Mouse (Mus musculus) kidney, embryonic 14.5 days (tissue): ENCODE results near the gene Tsr3. TPM values are rescaled to one million over a fixed set of nuclear protein-coding genes. Genes with fewer than 3 reads are reported as not detected.
A peak's percentile ranks its signal among the peaks of the same experiment; 100 is the strongest.

Source experiments
- ATAC-seq: fragments of 200-750 bp; cut with Nextera tagmentation; 2 replicates; pipeline ENCODE4 v1.8.0; 2017; ENCODE audit warnings: moderate number of reproducible peaks, mild to moderate bottlenecking, moderate TSS enrichment, moderate library complexity; ENCODE audit not compliant: low FRiP score, low TSS enrichment
- H3K27ac ChIP-seq: fragments of 300-500 bp; sonication (generic); 2 replicates; pipeline ENCODE4 v1.5.1; 2014; ENCODE audit warnings: low read depth, mild to moderate bottlenecking, low read length, moderate library complexity, mixed read lengths
- H3K27me3 ChIP-seq: fragments of 300-500 bp; sonication (generic); 2 replicates; pipeline ENCODE4 v1.6.1; 2014; ENCODE audit warnings: mild to moderate bottlenecking, low read length; ENCODE audit not compliant: control insufficient read depth, insufficient read depth
- H3K36me3 ChIP-seq: fragments of 300-500 bp; sonication (generic); 2 replicates; pipeline ENCODE4 v1.6.1; 2014; ENCODE audit warnings: low read length, mixed read lengths; ENCODE audit not compliant: control insufficient read depth, insufficient read depth
- H3K4me1 ChIP-seq: fragments of 300-500 bp; sonication (generic); 2 replicates; pipeline ENCODE4 v1.6.1; 2014; ENCODE audit warnings: low read length, mixed read lengths; ENCODE audit not compliant: control insufficient read depth, insufficient read depth
- H3K4me2 ChIP-seq: fragments of 300-500 bp; sonication (generic); replicated peaks from 2 replicates; pipeline ENCODE4 v1.6.1; 2014; ENCODE audit warnings: low read depth, mild to moderate bottlenecking, low read length
- H3K4me3 ChIP-seq: fragments of 300-500 bp; sonication (generic); 2 replicates; pipeline ENCODE4 v1.5.1; 2014; ENCODE audit warnings: mild to moderate bottlenecking, low read length
- H3K9ac ChIP-seq: fragments of 300-500 bp; sonication (generic); 2 replicates; pipeline ENCODE4 v1.6.1; 2014; ENCODE audit warnings: low read depth, mild to moderate bottlenecking, low read length, moderate library complexity
- H3K9me3 ChIP-seq: fragments of 300-500 bp; sonication (generic); 2 replicates; pipeline ENCODE4 v1.6.1; 2016; ENCODE audit warnings: low read length; ENCODE audit not compliant: control insufficient read depth
- WGBS: fragments of 180-500 bp; shearing (Covaris S2); extraction: QIAGEN DNeasy Blood & Tissue Kit; methylation state at CpG from one replicate; pipeline ENCODE4 v1.1.7; 2014; 5-methylcytosine and 5-hydroxymethylcytosine counted together
- polyA plus RNA-seq: library from polyadenylated mRNA; unstranded; fragments of >200 nt; fragmentation: Nextera tagmentation; extraction: Ambion mirVana; gene quantifications from 2 replicates; pipeline ENCODE4 v1.2.1, GENCODE M21; 2014

Gene Tsr3
- polyA plus RNA-seq, 1 experiment from 2014 or later, result 48.9 TPM

DNA sequence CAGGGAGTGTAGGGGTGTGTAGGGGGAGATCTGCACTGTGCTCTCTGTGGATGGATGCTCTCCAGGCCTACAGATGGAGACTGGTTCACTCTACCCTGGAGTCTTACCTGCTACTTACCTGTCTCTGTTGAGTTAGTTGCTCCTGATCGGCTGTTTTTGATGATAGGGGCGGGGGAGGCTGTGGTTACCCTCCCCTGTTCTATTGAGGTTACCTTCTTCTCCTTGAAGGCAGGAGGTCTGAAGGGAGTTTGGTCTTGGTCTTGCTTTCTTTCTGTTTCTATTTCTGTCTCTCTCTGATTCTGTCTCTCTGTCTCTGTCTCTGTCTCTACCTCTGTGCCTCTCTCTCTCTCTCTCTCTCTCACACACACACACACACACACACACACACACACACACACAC, 15.1 kb downstream of the Tsr3 start:
- Histone ChIP-seq H3K36me3 (peaks cover 15% of the 10 kb centered on the region), H3K27me3 (peaks cover 21% of the 10 kb centered on the region), H3K9ac (no peak overlapping the region), H3K4me1 (peaks cover 9% of the 10 kb centered on the region), H3K9me3 (no peaks in the 10 kb centered on the region), H3K4me3 (no peak overlapping the region), H3K27ac (no peak overlapping the region), H3K4me2 (no peak overlapping the region)
- 62% methylated on average over 2 of the region's 2 CpGs for WGBS
- ATAC-seq, result no peak

DNA sequence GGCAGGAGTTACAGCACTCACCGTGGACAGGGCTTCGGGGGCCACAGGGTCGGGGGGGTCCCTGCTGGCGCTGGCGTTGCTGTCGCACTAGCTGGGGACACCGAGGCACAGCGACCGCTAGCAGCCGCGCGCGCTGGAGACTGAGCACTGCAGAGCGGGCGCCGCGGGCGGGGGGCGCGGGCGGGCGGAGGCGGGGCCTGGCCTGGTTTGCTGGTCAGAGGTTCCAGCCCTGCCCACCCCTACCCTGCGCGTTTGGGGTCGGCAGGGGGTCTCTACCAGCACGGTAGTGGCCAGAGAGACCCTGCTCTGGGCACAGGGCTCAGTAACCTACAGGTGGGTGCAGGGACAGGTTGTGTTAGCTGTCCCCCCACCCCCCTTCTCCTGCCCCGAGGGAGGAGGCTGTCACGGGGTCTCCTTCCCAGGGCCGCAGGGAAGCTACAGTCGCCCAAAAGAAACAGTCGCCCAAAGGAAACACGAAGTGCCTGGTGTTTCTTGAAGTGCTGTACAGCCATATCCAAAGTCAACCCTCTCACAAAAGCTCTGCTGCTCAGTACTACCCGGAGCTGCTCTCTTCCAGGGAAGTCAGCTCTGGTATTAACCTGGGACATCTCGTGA, 16.3 kb downstream of the Tsr3 start, which contains the start of gene Baiap3:
TSS of gene Baiap3 (minus strand) at position 225 of the 615 bp plus-strand sequence.
- Histone ChIP-seq H3K9ac (peak within 1 kb of the TSS; percentile 44), H3K36me3 (peaks cover 17% of the 10 kb centered on the region), H3K9me3 (no peaks in the 10 kb centered on the region), H3K4me3 (peak within 1 kb of the TSS; percentile 38), H3K4me1 (peaks cover 9% of the 10 kb centered on the region), H3K4me2 (peak within 1 kb of the TSS; percentile 71), H3K27ac (no peak within 1 kb of the TSS), H3K27me3 (peaks cover 21% of the 10 kb centered on the region)
- 4% methylated on average over 33 of the region's 35 CpGs for WGBS
- peak; percentile 54 for ATAC-seq

DNA sequence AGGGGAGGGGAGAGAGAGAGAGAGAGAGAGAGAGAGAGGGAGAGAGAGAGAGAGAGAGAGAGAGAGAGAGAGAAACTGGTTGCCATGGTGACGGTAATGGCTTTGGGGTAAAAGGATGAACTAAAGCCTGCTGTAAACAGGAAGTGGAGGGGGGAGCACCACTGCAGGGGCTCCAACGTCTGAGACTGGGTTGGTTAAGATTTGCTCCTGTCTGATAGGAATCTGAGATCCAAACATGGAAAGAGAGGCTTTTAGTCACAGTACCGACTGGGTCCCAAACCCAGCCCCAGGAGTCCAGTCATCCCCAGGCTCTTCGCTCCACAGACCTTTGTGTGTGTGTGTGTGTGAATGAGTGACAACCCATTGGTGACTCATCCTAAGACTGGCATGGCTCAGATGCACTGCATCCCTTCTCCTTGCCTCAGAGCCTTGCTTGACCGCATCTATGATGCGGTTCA, 17.9 kb downstream of the Tsr3 start:
- Histone ChIP-seq H3K27ac (no peak overlapping the region), H3K4me1 (peaks cover 9% of the 10 kb centered on the region), H3K27me3 (peaks cover 21% of the 10 kb centered on the region), H3K36me3 (peaks cover 23% of the 10 kb centered on the region), H3K9ac (no peak overlapping the region), H3K4me3 (no peak overlapping the region), H3K4me2 (no peak overlapping the region), H3K9me3 (no peaks in the 10 kb centered on the region)
- WGBS, result 52% methylated on average over 6 of the region's 6 CpGs
- ATAC-seq, result no peak

DNA sequence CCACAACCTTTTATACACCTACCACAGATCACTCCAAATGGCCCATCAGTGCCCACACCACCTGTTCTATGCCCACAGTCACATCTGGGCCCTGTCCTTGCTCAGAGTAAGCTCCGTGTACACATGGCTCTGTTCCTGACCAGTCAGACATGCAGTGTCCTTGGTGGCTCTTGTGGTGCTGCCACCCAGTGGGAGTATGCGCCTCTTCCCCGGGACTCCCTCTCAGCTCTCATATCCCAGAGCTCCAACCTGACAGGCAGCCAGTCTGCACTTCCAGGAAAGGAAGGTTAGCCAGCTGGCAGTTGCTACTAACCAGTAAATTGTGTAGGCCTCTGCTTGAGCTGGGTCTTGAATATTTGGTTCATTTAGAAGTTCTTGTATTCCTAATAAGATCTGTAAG, 24.5 kb downstream of the Tsr3 start:
- Histone ChIP-seq H3K27ac (no peak overlapping the region), H3K4me1 (no peaks in the 10 kb centered on the region), H3K9ac (no peak overlapping the region), H3K9me3 (no peaks in the 10 kb centered on the region), H3K27me3 (no peaks in the 10 kb centered on the region), H3K4me2 (no peak overlapping the region), H3K36me3 (peaks cover 79% of the 10 kb centered on the region), H3K4me3 (no peak overlapping the region)
- no peak for ATAC-seq
- WGBS, result 72% methylated on average over 3 of the region's 3 CpGs

DNA sequence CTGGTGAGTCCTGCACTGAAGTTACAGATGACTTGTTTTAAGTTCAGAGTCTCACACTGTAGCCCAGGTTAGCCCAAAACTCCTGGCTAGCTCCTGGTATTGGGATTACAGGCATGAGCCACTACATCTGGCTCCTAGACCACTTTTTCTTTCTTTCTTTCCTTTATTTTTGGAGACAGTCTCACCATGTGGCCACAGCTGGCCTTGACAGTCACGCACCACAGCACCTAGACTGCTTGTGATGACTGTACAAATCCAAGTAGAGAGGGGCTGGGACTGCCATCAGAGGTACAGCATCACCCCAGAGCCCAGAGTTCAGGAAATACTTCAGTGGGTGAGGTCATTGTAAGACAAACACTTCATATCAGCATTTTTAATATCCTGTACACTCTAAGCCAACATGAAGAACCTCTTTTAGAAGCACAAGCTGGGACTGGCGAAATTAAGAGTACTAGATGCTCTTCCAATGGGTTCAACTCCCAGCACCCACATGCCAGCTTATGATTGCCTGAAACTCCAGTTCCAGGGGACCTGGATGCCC, 30.9 kb downstream of the Tsr3 start:
- no peak overlapping the region for H3K9ac ChIP-seq
- peaks cover 50% of the 10 kb centered on the region for H3K36me3 ChIP-seq
- ATAC-seq, result no peak
- H3K4me3 ChIP-seq, result peak overlapping the region; percentile 99
- H3K27ac ChIP-seq, result no peak overlapping the region
- no peaks in the 10 kb centered on the region for H3K27me3 ChIP-seq
- H3K9me3 ChIP-seq, result no peaks in the 10 kb centered on the region
- WGBS, result 82% methylated on average over 2 of the region's 2 CpGs
- peak overlapping the region; percentile 99; the same call in 1 of the 2 replicates for H3K4me2 ChIP-seq
- peaks cover 18% of the 10 kb centered on the region for H3K4me1 ChIP-seq

DNA sequence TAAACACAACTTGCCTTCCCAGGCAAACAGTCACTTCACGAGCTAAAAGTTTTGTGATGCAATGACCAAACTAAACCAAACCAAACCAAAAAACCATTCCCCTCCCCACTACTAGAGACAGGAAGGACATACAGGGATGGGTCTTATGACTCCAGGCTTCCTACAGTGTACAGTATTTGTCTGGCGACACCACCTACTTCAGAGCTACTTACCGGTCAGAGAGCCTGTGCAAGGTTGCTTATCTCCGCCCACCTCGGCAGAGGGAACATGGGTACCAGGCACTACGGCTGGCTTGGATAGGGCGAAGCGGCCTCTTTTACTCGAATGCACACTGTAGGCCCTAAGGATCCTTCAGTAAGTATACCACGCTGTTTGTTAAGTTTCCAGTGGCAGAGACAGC, 32.4 kb downstream of the Tsr3 start:
- Histone ChIP-seq H3K9ac (peak overlapping the region; percentile 100), H3K9me3 (no peaks in the 10 kb centered on the region), H3K36me3 (peaks cover 35% of the 10 kb centered on the region), H3K4me2 (peak overlapping the region; percentile 99), H3K4me1 (peaks cover 18% of the 10 kb centered on the region), H3K27ac (peak overlapping the region; percentile 94), H3K27me3 (no peaks in the 10 kb centered on the region), H3K4me3 (peak overlapping the region; percentile 99)
- WGBS, result 2% methylated on average over 10 of the region's 10 CpGs
- no peak for ATAC-seq

DNA sequence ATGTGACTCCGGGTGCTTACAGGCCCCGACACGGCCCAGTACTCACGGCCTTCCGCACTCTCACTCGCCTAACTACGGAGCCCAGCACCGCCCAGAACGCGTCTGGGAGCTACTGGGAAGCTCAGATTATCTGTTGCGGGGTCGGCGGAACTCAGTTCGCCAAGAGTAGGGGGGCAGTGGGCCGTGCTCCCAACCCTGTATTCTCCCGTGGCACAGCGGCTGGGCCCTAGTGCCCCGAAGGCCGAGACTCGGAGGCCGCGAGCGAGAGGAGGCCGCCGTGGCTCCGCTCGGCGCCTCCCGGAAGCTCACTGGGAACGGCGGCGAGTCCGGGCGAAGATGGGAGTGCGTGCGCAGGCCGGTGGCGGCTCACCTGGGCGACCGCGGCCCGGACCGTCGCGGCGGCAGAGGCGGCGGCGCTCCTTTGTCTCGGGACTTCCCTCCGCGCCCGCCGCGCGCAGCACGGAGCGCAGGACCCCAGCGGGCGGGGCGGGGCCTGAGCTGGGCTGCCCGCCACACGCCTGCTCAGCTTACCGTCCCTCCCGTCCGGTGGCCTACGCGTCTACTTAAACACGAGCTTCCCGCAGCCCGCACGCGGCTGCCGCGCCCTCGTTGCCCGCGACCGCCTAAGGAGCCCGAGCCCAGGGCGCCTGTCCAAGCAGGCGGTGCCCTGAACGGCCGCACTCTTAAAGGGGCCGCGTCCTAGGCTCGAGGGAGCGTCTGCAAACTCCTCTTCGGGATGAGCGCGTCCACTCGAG, 33.2 kb downstream of the Tsr3 start:
- under 1% methylated on average over 88 of the region's 92 CpGs for WGBS
- Histone ChIP-seq H3K9me3 (no peaks in the 10 kb centered on the region), H3K27ac (peak overlapping the region; percentile 94), H3K27me3 (no peaks in the 10 kb centered on the region), H3K4me2 (peak overlapping the region; percentile 99), H3K9ac (peak overlapping the region; percentile 100), H3K36me3 (peaks cover 27% of the 10 kb centered on the region), H3K4me1 (peaks cover 18% of the 10 kb centered on the region), H3K4me3 (peak overlapping the region; percentile 99)
- peak; percentile 91 for ATAC-seq

DNA sequence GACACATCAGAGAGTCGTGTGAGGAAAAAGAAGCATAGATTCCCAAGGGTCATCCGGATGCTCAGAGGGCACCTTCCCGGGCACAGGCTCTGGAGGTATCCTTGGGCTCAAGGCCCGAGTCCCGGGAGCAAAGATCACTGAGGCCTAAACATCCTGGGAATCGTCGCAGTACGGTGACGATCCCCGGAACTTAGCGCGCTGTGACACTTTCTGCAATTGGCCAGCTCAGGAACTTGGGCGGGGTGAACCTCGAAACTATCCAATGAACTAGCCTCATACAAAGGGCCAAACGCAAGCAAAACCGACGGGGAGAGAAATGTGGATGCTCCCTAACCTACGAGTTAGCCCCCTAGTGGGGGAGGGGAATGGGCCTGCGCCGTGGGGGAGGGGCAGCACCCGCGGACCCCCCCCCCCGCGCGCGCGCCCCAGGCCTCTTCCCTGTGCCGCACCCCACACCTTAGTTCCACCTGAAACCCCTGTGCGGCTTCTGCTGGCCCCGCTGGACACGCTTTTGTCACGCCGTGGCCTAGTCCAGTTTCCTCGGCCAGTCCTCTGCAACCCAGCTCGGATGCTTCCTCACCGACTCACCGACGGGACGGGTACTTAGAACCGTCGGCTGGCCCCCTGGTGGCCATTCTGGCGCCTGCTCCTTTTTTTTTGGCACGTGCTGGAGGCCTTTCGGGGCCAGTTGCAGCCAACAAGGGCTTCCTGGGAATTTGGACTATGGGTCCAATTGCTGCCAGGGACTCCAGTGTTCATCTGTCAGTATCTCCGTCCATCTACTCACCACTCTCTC, 33.9 kb downstream of the Tsr3 start:
- H3K27me3 ChIP-seq, result no peaks in the 10 kb centered on the region
- H3K9me3 ChIP-seq, result no peaks in the 10 kb centered on the region
- peak overlapping the region; percentile 99 for H3K4me3 ChIP-seq
- H3K27ac ChIP-seq, result peak overlapping the region; percentile 94
- under 1% methylated on average over 38 of the region's 45 CpGs for WGBS
- peak overlapping the region; percentile 34 for H3K4me2 ChIP-seq
- peak; percentile 91 for ATAC-seq
- peaks cover 18% of the 10 kb centered on the region for H3K4me1 ChIP-seq
- peak overlapping the region; percentile 100 for H3K9ac ChIP-seq
- H3K36me3 ChIP-seq, result peaks cover 20% of the 10 kb centered on the region
